Mouse (Mus musculus): Measurements from ENCODE around the gene Shmt1. TPM values are rescaled to one million over a fixed set of nuclear protein-coding genes. Genes with fewer than 3 reads are reported as not detected.
A peak's percentile ranks its signal among the peaks of the same experiment; 100 is the strongest.
"Not testable (repeated sequence)": the region's sequence is repeated elsewhere in the genome, so short reads cannot be mapped to it uniquely, and the experiment has no call there.

The Shmt1 gene
- polyA plus RNA-seq (2012; rRNA removed), result 2.5 and 3.5 TPM in 2 replicates

DNA sequence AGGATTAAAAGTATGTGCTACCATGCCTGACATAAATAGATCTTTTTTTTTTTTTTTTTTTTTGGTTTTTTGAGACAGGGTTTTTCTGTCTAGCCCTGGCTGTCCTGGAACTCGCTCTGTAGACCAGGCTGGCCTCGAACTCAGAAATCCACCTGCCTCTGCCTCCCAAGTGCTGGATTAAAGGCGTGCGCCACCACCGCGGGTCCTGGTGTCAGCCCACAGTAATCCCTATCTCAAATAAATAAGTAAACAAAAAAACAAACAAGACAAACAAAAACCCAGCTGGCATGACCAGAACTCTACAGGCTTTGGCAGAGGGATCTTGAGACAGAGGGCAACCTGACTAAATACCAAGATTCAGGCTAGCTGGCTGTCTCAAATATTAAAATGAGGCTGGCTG is at the start of gene Shmt1:
TSS of gene Shmt1 (minus strand) at position 101 of the 400 bp plus-strand sequence.
- not testable (repeated sequence) for H3K4me1 ChIP-seq (ENCODE audit: control insufficient read depth, insufficient read depth, low read length); H3K27ac ChIP-seq (ENCODE audit: insufficient read depth, low read length)
- H3K4me3 ChIP-seq (ENCODE audit: insufficient read depth, low read length), result peak within 1 kb of the TSS; percentile 28

DNA sequence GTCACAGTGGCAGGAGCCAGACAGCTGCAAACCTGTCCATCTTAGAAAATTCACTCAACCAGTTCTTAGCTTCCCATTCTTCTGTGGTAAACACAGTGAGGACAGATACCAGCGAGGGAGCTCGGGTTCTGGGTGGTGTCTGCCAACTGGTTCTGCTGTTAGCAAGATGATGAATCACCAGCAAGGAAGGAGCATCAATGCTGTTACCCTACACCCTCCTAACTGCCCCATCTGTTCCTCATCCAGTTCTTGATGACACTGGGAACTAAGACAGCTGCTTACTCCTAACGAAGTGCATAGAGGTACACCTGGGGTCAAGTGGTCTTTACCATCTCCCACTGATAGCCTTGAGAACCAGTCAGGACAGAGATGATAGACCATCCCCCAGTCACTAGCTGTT is 45.1 kb upstream of the Shmt1 start:
- no peak for TF ChIP-seq CTCF (IDR thresholded peaks at IDR 0.05; ENCODE audit: extremely low read depth, insufficient read depth, low read length)
- TF ChIP-seq POLR2A (IDR thresholded peaks at IDR 0.05; ENCODE audit: extremely low read depth, insufficient read depth, low read length), result no peak
- H3K4me3 ChIP-seq (ENCODE audit: insufficient read depth, low read length), result no peak overlapping the region
- no peak overlapping the region for H3K27ac ChIP-seq (ENCODE audit: insufficient read depth, low read length)
- no peaks in the 10 kb centered on the region for H3K4me1 ChIP-seq (ENCODE audit: control insufficient read depth, insufficient read depth, low read length)

DNA sequence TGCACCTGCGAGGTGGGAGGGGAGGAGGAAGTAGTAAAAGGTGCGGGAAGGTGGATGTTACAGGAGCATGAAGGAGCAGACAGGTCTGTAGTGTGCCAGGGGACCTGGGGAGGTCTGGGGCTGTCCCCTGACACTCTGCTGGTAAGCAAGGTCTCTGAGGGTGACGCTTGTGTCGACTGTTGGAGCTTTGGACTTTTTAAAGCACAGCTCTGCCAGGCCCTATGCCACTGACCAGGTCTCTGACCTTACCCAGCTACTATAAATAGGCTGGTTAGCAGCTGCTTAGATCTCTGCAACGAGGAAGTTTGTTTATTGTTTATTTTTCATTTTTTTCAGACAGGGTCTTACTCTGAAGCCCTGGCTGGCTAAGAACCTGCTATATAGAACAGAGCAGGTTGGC is 33.9 kb upstream of the Shmt1 start:
- Histone ChIP-seq H3K27ac (ENCODE audit: insufficient read depth, low read length) (no peak overlapping the region), H3K4me3 (ENCODE audit: insufficient read depth, low read length) (no peak overlapping the region), H3K4me1 (ENCODE audit: control insufficient read depth, insufficient read depth, low read length) (no peaks in the 10 kb centered on the region)
- no peak for TF ChIP-seq POLR2A (IDR thresholded peaks at IDR 0.05; ENCODE audit: extremely low read depth, insufficient read depth, low read length)
- TF ChIP-seq CTCF (IDR thresholded peaks at IDR 0.05; ENCODE audit: extremely low read depth, insufficient read depth, low read length), result no peak

DNA sequence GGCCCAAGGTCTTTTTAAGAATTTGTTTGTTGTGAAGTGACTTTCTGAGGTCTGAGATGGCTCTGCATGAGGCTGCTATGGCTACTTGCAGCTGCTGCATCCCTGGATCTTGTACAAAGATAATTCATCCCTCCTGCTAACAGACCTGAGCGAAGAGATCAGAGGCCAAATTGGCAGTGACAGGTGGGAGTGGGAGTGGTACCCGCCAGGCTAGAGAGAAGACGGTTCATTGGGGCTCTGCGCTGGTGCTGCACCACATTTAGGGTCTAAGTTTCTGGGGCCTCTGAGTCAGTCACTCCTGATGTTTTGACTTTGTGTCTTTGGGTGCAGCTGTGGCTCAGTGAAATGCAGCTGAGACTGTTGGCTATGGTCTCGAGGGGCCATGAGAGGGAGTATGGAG is 31.9 kb upstream of the Shmt1 start:
- H3K4me1 ChIP-seq (ENCODE audit: control insufficient read depth, insufficient read depth, low read length), result no peaks in the 10 kb centered on the region
- no peak for TF ChIP-seq POLR2A (IDR thresholded peaks at IDR 0.05; ENCODE audit: extremely low read depth, insufficient read depth, low read length)
- TF ChIP-seq CTCF (IDR thresholded peaks at IDR 0.05; ENCODE audit: extremely low read depth, insufficient read depth, low read length), result no peak
- H3K27ac ChIP-seq (ENCODE audit: insufficient read depth, low read length), result no peak overlapping the region
- H3K4me3 ChIP-seq (ENCODE audit: insufficient read depth, low read length), result no peak overlapping the region

DNA sequence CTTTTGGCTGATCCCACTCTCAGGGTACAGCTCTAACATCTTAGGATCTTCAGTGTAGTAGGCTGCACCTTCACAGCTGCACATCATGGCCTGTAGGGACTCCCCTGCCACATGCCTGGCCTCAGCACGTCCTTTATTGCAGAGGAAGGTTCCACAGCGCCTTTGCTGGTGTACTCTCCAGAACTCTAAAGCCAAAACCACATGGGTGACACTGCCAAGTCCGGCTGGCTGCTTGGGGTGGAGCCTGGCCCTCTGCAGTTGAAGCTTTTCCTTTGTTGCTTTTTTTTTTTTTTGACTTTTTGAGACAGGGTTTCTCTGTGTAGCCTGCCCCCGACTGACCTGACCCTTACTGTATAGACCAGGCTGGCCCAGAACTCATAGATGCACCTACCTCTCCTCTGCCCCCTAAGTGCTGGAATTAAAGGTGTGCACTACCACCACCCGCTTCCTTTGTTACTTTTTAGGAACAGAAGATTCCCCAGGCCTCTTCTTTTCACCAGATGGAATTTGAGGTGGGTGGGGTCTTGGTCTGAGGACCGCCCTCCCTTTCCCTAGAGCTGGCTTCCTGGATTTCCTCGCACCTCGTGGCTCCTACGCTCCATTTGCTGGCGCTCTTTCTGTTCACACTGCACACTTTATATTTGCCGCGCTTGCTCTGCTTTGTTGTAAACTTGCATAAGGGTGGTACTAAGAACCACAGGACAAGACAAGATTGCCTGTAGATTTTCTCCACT is 30.1 kb upstream of the Shmt1 start:
- no peaks in the 10 kb centered on the region for H3K4me1 ChIP-seq (ENCODE audit: control insufficient read depth, insufficient read depth, low read length)
- no peak overlapping the region for H3K27ac ChIP-seq (ENCODE audit: insufficient read depth, low read length)
- no peak overlapping the region for H3K4me3 ChIP-seq (ENCODE audit: insufficient read depth, low read length)
- TF ChIP-seq CTCF (IDR thresholded peaks at IDR 0.05; ENCODE audit: extremely low read depth, insufficient read depth, low read length), result no peak
- no peak for TF ChIP-seq POLR2A (IDR thresholded peaks at IDR 0.05; ENCODE audit: extremely low read depth, insufficient read depth, low read length)

DNA sequence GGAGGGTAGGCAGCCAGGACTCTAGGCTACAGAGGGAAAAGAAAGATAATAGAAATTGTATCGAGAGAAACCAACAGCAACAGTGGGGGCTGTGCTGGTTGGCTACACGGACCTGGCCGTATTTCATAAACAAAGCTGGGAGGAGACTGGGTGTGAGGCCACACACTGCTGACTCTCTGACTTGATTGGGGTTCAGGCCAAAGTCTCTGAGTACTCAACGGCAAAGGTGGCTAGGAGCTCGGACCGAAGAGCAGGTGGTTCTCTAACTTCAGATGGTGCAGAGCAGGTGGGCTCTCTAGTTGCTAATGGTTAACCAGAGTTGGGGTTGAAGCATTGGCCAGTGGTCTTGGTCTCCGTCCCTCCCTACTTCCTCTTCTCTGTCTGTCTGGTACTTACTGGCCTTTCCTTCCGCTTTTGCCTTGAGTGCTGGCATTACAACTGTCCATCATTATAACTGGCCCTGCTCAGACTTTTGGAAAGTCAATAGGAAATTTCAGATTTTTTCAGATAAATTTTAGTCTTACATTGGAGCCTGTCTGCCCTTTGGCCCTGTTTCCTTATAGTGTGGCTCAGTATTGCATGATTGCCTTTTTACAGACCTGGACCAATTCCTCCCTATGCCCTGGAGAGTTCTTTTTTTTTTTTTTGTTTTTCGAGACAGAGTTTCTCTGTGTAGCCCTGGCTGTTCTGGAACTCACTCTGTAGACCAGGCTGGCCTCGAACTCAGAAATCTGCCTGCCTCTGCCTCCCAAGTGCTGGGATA is 26.3 kb upstream of the Shmt1 start:
- TF ChIP-seq CTCF (IDR thresholded peaks at IDR 0.05; ENCODE audit: extremely low read depth, insufficient read depth, low read length) (no peak), POLR2A (IDR thresholded peaks at IDR 0.05; ENCODE audit: extremely low read depth, insufficient read depth, low read length) (no peak)
- Histone ChIP-seq H3K4me3 (ENCODE audit: insufficient read depth, low read length) (no peak overlapping the region), H3K4me1 (ENCODE audit: control insufficient read depth, insufficient read depth, low read length) (no peaks in the 10 kb centered on the region), H3K27ac (ENCODE audit: insufficient read depth, low read length) (no peak overlapping the region)

DNA sequence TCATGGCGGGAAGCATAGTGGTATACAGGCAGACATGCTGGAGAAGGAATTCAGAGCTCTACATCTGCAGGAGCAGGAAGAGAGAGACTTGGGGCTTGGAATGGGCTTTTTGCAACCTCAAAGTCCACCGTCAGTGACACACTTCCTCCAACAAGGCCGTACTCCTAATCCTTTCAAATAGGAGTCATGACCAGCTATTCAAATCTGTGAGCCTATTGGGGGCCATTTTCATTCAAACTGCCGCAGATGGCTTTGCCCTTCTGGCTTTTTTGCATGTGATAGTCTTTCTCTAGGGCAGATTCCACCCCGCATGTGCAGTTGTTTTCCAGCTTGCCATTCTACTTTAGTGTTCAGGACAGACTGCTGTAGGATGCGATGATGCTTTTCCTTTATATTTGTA is 25.4 kb upstream of the Shmt1 start:
- TF ChIP-seq CTCF (IDR thresholded peaks at IDR 0.05; ENCODE audit: extremely low read depth, insufficient read depth, low read length) (no peak), POLR2A (IDR thresholded peaks at IDR 0.05; ENCODE audit: extremely low read depth, insufficient read depth, low read length) (no peak)
- Histone ChIP-seq H3K4me3 (ENCODE audit: insufficient read depth, low read length) (no peak overlapping the region), H3K4me1 (ENCODE audit: control insufficient read depth, insufficient read depth, low read length) (no peaks in the 10 kb centered on the region), H3K27ac (ENCODE audit: insufficient read depth, low read length) (no peak overlapping the region)

DNA sequence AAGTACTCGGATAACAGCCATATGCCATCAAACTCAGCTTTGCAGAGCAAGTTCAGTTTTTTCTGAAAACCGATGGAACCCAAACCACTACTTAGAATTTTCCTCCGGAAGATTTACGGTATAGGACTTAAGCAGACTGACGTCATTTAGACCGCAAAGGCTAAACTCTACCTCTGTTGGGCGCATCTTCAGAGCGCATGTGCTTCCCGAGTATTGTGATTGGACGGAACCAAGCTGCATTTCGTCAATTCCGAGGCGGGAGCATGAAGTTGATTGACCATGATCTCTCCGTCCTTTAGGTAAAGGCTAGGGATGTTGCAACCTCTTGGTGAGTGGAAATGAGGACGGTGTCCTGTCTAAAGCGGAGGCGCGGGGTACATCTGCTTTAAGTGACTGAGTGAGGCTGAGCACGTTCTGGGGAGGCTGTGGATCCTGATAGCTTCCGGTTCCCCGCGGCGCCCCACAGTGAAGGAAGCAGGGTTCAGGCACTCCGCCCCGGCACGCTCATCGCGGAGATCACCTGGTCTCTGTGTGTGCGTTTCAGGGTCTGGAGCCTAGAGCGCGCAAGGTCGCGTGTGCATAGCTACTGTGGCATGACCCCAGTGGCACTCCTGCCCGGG is 19.0 kb upstream of the Shmt1 start, which contains the start of gene Dhrs7b:
TSS of gene Dhrs7b (plus strand) at position 199 of the 620 bp plus-strand sequence.
- no peak for TF ChIP-seq CTCF (IDR thresholded peaks at IDR 0.05; ENCODE audit: extremely low read depth, insufficient read depth, low read length)
- peak; percentile 60 for TF ChIP-seq POLR2A (IDR thresholded peaks at IDR 0.05; ENCODE audit: extremely low read depth, insufficient read depth, low read length)
- H3K27ac ChIP-seq (ENCODE audit: insufficient read depth, low read length), result peak within 1 kb of the TSS; percentile 67
- peak within 1 kb of the TSS; percentile 78 for H3K4me3 ChIP-seq (ENCODE audit: insufficient read depth, low read length)
- peaks cover 2% of the 10 kb centered on the region; the same call in 1 of the 2 replicates for H3K4me1 ChIP-seq (ENCODE audit: control insufficient read depth, insufficient read depth, low read length)

DNA sequence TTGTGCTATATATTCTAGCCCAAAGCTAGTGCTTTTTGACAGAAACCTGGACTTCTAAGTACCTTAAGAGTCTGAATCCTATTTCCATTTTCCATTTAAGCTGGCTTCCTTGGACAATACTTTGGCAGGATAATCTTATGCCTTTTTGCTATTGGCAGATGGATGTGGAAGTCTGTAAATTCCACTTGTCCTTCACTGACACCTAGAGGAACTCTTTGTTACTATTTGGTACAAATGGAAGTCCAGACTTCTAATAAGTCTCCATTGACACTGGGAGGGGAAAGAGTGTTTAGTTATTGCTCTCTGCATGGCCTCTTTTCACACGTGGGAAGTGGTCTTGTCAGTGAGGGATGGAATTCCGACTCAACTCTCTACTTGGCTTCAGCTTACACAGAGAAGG is 17.4 kb upstream of the Shmt1 start:
- Histone ChIP-seq H3K4me3 (ENCODE audit: insufficient read depth, low read length) (no peak overlapping the region), H3K4me1 (ENCODE audit: control insufficient read depth, insufficient read depth, low read length) (peaks cover 2% of the 10 kb centered on the region; the same call in 1 of the 2 replicates), H3K27ac (ENCODE audit: insufficient read depth, low read length) (no peak overlapping the region)
- no peak for TF ChIP-seq POLR2A (IDR thresholded peaks at IDR 0.05; ENCODE audit: extremely low read depth, insufficient read depth, low read length)
- TF ChIP-seq CTCF (IDR thresholded peaks at IDR 0.05; ENCODE audit: extremely low read depth, insufficient read depth, low read length), result no peak
